Mouse (Mus musculus) frontal cortex, postnatal 25 days (tissue): ENCODE measurements around the gene Sez6.

Experiments
- DNase-seq, 2 experiments: peaks; one replicate each; pipeline ENCODE4 v3.0.0; 2022; ENCODE audit warnings: low spot score in 2 of 2

The Sez6 gene

DNA sequence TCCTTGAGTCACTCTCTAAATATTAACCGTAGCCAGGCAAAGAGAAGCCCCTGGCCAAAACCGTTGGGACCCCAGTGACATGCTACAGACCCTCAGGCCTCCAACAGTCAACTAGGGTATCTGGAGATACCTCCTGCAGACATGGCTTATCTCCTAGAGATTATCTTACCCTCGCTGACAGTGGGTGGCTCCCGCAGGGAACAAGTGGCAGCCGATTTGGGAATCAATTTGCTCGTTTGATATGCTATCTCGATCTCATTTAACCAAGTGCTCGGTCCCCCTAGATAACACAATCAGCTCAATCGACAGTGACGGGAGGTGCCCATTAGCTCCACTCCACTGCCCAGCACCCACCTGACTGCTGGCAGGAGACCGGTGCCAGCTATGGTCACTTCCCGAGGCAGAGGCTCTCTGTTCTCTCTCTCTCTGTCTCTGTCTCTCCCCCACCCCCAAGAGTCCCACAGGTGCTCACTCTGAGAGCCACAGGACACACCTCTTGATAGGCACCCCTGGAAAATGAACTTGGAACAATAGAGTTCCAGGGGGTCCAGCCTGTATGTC is 19.6 kb downstream of the Sez6 start:
- DNase-seq, result no peak

DNA sequence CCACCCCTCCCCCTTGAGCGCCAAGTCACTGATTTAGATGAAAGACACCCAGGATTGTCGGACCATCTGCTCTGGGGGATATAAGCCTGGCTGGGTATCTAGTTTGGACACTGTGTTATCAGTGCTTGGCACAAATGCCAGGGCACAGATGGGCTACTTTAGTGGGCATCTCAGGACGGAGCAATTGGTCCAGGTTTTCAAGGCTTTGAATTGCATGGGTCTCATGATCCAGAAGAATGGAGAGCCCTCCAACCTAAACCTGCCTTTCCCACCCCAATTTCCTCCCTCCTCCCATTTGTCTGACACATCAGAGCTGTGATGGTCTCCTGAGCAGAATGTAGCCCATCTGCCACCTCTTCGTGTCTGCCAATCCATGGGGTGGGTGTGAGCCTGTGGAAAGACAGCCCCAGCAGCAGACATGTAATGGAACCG is 20.2 kb downstream of the Sez6 start:
- no peak for DNase-seq

DNA sequence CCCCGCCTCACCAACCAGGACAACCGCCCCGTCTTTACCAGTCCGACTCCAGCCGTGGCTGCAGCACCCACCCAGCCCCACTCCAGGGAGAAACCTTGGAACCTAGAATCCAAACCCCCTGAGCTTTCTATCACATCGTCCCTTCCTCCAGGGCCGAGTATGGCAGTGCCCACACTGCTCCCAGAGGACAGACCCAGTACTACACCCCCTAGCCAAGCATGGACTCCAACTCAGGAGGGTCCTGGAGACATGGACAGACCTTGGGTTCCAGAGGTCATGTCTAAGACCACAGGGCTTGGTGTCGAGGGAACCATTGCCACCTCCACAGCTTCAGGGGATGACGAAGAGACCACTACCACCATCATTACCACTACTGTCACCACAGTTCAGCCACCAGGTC is 23.1 kb downstream of the Sez6 start:
- no peak for DNase-seq

DNA sequence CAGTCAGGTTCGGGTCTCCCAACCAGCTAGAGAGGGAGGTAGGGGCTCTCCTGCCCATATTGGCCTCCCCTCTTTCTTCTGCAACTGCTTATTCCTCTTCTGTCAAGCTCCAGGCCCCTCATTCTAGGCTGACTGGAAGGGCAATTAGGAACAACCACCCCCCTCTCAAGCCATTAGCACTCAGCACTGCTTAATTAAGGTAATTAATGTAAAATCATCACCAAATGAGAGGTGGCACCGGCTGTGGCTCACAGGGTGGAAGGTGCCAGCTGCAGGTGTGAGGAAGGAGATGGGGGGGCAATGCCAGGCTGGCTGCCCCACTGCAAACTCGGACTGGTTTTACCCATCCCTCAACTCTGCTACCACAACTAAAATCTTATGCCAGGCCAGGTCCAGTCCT is 25.8 kb downstream of the Sez6 start:
- no peak for DNase-seq

DNA sequence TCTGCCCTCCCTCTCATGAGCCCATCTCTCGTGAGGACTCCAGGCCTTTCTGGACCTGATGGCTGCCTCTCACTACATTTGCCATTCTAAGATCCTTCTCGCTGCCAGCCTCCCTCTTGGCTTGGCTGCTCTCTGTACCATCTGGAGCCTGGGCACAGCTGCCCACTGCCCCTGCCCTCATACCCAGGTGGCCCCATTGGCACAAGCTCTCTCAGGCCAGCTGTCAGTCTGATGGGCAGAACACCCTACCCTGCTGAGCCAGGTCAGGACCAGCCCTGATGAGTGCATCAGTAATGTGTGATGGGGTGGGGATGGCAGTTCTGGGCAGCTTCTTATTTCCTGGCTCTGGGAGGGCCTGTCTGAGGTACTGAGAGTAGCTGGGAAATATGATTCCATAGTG is 27.7 kb downstream of the Sez6 start:
- DNase-seq, result no peak

DNA sequence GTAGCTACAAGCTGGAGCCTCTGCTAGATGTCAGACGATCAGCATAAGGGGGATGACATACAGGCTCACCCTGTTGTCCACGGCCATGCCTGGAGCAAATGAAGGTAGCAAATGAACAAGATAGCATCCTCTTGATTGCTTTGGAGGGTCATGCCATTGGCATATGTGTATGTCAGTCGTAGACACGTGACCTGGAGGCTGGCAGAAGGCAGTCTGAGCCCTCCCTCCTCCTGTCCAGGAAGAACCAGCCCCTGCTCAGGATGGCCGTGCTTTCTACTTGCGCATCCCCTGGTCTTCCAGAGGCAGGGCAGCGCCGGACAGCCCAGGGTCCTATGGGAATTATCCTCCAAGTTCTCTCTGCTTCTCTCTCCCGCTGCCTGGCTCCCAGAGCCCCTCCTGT is 28.3 kb downstream of the Sez6 start:
- DNase-seq, result no peak

DNA sequence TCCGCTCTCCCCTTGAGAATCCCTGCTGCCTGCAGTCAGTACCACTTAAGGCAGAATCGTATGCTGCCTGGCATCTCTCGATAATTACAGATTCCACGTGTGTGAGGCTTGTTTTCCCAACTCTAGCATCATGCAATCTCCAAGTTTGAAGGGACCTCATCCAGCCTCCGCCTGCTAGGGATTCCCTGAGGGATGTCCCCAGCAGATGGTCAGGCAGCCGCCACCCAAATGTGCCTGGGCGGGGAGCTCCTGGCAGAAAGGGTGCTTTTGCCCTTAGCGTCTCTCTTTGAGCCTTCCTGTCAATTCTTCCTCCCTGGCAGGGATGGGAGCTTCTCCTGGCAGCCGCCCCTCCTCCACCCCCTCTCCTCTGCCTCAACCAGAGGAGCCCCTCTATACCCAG is 29.6 kb downstream of the Sez6 start:
- peak; percentile 36 to 57 for DNase-seq

DNA sequence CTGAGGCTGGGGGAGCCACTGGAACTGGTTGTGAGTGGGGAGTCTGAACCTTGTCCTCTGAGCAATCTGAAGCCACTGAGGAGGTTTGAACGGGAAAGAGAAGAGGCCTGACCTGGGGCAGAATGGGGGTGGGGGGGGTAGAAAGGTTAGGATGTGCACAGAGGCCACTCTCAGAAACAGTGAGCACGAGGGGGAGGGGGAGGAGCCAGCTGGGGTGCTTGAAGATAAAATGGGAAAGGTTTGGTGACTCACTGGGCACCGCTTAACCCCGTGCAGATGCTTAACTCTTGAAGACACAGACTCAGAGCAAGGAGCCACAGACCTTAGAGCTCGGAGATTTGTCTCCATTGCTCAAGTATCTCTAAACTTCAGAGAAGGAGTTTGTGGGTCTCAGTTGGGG is 30.3 kb downstream of the Sez6 start:
- DNase-seq, result no peak

DNA sequence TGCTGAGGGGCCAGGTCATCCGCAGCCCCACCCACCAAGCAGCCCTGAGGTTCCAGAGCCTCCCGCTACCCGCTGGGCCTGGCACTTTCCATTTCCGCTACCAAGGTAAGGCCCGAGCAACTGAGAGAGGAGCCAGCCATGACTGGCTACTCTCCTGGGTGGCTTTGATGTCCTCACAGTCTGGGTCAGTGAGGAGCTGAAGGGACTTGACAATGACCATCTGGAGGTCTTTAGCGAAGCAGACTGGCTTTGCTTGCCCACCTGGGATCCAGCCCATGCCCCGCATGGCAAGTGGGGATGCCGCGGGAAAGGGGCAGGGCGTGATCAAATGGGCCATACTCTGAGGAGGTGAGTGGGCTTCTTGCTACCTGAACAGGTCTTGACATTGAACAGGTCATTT is 32.3 kb downstream of the Sez6 start:
- no peak for DNase-seq

DNA sequence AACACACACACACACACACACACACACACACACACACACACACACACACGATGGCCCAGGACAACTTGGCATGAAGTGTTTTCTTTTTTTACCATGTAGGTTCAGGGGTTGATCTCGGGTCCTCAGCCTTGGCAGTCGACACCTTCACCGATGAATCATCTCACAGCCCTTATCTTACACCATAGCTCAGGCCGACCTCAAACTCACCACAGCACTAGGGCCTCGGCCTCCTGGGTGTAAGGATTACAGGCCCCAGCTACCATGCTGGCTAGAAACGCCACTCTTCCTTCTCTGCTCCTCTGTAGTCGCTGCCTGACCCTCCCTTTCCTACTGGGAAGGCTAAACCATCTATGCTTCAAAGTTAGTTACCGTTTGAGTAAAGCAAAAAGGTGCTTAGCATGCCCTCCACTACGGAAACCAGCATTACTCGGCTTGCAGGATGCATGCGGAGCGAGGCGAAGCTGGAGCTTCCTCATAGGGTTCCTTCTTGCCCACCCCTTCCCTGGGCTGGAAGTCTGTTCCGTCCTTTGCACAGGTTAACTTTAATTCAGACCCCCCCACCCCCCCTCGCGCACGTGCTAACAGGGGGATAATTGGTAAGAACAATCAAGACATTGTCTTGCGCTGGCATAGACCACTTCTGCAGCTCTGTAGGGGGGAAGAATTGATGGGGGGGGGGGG is 34.0 kb downstream of the Sez6 start:
- DNase-seq, result no peak

DNA sequence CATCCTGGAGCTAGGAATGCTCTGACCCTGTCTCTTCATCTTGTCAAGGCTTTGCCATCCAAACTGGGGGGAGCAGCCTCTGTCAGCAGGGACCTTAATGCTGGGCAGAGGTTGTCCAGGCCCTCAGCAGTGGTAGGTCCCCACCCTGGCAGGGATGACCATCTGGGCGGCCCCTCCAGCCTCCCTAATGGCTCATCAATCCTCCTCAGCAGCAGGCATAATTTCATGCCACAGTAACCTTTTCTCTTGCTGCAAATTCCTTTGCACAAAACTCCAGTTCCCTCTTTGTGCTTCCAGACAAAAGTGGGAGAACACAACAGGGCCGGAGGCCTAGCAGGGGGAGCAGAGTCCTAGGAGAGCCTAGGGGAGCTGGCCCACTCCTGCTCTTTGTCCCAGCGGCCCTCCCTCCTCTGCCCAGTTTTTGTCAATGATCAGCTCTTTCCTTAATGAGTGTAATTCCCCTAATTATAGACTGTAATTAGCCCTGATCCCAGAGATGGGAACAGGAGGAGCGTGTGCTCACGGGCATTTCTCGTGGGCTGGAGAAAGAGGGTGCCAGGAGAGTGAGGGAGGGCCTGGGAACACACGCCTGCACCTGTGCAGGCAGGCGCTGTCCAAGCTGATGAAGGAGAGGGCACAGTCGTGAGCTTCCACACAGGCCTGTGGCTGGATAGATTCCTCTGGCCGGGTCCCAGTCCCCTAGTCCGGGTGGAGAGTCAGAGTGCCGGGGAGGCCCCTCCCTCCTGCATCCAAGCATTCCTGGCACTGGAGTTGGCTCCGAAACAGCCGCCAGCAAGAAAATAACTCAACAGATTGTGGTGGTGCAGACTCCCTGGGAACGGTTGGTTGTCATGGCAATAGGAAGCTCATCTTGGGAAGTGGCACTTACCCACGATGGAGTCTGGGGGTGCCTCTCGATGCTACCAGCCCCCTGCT is 34.8 kb downstream of the Sez6 start:
- peak; percentile 43 to 64 for DNase-seq

DNA sequence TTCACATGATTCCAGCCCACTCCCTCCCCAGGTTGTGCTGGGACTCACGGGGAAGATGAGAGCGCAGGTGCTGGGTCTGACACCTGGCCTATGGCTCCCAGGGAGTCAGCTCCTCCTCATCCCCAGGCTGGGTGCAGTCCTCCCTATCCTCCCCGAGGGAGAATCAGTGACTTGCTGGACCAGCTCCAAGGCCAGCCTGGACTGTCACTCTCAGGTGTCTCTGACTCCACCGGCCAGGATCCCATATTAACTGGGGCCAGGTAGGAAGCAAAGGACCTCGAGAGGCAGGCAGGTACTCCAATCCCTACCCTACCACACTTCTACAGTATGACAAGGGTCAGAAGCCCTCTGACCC is 35.4 kb downstream of the Sez6 start:
- no peak for DNase-seq

DNA sequence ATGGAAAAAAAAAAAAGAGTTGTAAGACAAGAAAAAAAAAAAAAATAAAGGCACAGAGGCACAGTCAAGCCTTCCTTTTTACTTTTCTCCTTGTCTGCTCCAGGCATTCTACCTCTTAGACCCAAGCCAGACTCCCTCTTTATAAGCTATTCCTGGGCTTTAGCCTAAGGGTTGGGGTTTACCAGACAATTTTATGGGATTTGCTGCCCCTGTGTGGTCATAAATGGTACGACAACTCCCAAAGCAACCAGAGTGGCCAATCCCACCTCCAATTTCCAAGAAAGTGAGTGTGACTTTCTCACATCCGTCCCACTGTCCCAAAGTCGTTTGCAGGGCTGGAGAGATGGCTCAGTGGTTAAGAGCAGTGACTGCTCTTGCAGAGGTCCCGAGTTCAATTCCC is 36.5 kb downstream of the Sez6 start:
- DNase-seq, result peak; percentile 69 to 80

DNA sequence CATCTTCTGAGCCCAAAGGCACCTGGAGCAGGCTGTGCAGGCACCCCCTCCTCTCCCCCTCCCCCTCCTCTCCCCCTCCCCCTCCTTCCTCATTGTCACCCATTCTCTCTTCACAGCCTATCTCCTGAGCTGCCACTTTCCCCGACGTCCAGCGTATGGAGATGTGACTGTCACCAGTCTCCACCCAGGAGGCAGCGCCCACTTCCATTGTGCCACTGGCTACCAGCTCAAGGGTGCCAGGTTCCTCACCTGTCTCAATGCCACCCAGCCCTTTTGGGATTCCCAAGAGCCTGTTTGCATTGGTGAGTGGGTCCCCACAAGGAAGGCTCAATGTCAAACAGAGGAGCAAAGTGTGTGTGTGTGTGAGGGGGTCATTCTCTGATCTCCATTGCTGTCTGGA is 38.2 kb downstream of the Sez6 start:
- peak in 1 of 2 experiments; percentile 2 for DNase-seq

DNA sequence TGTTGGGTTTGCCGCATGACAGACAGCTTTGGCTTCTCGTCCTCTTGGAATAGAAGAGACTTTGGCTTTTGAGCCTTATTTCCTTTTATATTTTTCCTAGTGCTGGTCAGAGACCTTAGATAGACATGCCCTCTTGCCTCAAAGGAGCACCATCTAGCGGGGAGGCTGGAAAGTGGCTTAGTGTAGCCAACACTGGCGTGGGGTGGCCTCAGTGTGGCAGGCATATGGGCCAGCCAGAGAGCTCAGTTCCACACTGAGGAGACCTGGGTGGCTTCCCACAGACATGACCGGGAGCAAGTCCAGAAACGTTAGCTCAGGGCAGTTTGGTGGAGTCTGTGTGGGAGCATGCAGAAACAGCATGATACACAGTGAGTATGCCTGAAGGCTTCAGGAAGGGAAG is 40.1 kb downstream of the Sez6 start:
- DNase-seq, result peak in 1 of 2 experiments; percentile 2

DNA sequence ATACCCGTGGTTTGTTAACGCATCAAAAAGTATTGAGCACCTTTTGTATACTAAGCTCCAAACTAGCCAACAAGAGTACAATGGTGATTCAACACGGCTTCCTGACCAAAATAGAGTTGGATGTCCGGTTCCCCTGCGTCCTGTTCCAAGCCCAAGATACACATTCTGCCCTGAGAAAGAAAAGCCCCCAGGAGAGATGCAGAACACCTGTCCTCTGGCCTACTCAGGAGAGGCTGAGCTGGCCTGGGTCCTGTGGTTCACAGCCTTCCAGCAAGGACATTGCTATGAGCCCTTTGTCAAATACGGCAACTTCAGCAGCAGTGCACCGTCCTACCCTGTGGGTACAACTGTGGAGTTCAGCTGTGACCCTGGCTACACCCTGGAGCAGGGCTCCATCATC is 42.9 kb downstream of the Sez6 start:
- no peak for DNase-seq

DNA sequence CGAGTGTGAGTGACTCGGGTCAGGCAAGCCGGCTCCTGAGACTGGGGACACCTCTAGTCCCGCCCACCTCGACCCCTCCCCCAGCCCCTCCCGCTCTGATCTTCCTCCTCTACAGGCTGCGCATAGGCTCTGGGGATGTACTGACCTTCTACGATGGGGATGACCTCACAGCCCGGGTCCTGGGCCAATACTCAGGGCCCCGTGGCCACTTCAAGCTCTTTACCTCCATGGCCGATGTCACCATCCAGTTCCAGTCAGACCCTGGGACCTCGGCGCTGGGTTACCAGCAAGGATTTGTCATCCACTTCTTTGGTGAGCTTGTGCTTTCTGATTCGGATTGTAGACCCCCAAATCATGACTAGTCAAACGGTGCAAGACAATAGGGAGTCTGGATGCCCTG is 43.7 kb downstream of the Sez6 start:
- DNase-seq, result no peak

DNA sequence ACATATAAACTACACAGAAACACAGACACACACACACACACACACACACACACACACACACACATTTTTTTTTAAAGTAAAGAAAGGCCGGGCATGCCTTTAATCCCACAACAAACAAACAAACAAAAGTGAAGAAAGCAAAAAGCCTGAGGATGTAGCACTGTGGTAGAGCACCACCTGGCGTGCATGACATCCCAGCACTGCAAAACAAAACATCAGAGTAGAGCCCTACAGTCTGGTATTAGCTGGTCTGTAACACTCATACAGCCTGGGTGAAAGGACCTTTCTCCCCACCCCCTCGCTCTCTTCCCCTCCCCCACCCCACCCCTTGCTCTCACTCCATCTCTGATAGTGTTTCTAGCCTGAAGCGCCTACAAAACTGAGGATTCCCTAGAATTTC is 45.3 kb downstream of the Sez6 start:
- no peak for DNase-seq

DNA sequence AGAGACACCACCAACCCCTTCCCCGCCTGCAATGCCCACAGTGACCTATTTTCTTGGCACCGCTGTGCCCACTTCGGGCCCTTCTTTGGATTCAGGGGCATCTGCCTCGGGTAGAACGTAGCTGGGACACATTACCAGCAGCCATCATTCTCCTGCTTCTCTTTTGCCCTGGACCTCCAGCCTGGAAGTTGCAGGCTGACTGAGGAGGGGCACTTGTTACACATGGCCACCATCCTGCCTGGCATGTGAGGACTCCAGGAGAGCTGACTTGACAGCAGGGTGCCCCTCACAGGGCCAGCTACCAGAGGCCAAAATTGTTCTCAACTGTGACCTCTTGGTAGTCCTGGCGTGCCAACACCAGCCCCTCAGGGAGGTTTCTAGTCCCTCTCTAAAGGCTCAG is 47.6 kb downstream of the Sez6 start:
- no peak for DNase-seq

DNA sequence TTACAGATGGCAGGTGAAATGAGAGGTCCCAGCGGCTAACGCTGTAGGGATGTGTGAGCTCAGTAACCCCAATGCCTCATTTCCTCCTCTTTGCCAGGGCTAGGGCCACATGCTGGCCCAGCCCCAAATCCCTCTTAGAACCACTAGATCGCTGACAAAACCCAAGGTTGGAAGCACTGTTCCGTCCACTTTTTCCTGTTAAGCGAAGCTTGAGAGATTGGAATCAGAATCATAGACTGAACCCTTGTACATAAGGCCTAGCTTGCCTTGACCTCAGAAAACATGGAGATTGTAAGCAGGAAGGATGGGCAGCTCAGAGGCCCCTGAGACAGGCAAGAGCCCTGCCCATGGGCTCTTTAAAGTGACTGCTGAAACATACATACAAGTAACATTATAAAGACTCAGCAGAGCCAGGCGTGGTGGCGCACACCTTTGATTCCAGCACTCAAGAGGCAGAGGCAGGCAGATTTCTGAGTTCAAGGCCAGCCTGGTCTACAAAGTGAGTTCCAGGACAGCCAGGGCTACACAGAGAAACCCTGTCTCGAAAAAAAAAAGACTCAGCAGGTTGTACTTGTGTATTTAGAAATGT is 48.7 kb downstream of the Sez6 start:
- DNase-seq, result no peak

DNA sequence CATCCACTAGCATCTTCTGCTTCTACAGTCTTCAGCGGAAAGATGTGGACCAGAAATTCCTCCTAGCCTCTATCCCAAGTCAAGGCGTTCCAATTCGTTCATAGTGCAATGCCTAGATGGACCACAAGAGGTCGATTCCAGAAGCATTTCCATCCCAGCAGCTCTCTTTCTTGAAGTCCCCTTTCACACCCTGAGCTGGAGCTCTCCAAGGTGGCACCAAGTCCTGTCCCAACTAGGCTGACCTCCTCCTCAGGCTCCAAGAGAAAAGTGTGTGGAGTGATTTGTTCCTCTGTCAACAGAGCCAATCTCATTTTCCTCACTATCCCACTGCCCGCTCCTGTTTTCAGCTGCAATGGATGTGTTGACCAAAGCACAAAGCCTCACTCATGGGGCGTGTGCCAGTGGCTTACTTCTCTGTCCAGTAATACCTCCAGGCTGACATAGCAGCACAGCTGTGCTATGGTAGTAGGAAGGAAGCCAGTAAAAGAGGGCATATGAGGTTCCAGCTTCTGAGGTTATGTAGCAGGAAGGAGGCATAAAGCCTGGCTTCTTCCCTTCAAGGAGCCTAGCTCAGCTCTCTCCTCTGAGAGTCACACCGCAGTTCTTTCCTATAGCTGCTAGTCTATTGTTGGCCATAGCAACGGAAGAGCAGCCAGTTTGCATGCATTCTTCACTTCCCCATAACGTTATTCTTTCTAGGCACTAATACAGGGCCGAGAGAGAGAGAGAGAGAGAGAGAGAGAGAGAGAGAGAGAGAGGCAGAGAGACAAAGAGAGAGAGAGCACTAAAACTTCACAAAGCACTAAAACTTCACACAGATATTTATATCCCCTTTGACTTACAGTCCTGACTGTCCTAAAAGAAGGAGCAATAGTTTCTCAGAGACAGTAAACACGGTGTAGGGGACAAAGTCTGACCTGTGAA is 49.9 kb downstream of the Sez6 start:
- peak in 1 of 2 experiments; percentile 53 for DNase-seq
